Mouse (Mus musculus): ENCODE data around the gene Rab6b.

DNA sequence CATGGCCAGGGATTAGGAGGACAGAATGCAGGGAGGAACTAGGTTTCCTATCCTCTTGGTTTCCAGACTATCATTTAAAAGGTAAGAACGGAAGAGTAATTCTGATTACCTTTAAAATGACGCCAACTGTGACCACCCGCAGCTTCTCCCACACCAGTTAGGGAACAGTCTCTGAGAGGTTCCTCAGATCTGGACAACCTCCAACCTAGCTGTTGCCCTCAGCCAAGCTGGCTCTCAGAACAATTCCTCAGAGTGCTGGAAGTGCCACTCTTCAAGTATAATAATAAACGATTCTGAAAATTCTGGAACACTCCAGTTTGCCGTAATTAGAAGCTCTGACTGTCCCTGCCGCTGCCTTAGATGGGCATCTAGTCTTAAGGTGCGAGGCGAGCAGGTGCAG lies 74.4 kb downstream of the Rab6b start:
- no peak for TF ChIP-seq CTCF (conservative IDR thresholded peaks at IDR 0.05; ENCODE audit: low read length)
- no peak for TF ChIP-seq NANOG (IDR thresholded peaks at IDR 0.05; ENCODE audit: borderline replicate concordance, low read length)
